Mouse (Mus musculus): ENCODE data around the gene 4932438A13Rik.

4932438A13Rik gene

GRCm38 (mm10) chr3:36862721-36863275, at the start of gene 4932438A13Rik:
TSS of gene 4932438A13Rik (plus strand) at chr3:36863104.
- peak; percentile 96 for DNase-seq

GRCm38 (mm10) chr3:36816633-36817032, 46.3 kb upstream of the 4932438A13Rik start:
- no peak for DNase-seq

GRCm38 (mm10) chr3:36819402-36819801, 43.5 kb upstream of the 4932438A13Rik start:
- DNase-seq: no peak

- no peak for DNase-seq
These were observed 41.9 kb upstream of the 4932438A13Rik start for GRCm38 (mm10) chr3:36821037-36821436.

- no peak for DNase-seq
These were observed 37.8 kb upstream of the 4932438A13Rik start for GRCm38 (mm10) chr3:36825098-36825497.

GRCm38 (mm10) chr3:36825554-36825953, 37.4 kb upstream of the 4932438A13Rik start:
- no peak for DNase-seq

DNA sequence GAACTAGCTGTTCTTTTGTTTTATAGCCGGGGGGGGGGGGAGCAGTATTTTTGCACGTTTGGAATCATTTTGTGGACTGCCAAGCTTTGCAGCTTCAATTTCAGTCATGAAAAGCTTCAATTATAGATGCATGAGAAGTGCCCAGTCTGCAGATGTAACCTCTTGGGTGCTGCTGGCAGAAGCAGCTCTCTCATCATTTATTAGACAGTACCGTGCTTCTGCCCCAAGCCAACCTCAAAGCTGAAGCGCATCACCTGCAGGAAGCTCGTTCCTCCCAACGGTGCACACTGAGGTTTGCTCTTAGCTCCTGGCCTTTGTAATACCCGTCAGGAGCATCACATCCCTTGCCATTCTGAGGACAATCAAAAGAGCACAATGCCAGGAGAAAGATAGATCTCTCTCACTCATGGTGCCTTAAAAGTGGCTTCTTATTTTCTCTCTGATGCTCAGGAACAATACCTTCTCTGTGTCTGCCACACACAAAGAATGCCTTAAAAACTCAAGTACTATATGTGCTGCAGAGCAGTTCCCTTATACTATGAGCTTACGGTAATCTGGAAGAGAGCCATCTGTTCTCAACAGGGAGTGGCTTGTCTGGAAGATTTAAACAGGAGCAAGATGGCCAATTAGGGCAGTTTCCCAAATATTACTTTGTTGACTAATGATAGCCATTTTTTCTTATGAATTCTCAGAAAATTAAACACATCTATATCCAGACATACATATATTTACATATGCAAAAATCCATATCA, 35.5 kb upstream of the 4932438A13Rik start:
- no peak for DNase-seq

GRCm38 (mm10) chr3:36830218-36830617, 32.7 kb upstream of the 4932438A13Rik start:
- no peak for DNase-seq

- no peak for DNase-seq
These were observed 28.5 kb upstream of the 4932438A13Rik start for GRCm38 (mm10) chr3:36834426-36834825.

GRCm38 (mm10) chr3:36834832-36835231, 28.1 kb upstream of the 4932438A13Rik start:
- no peak for DNase-seq

GRCm38 (mm10) chr3:36835525-36836203, 27.2 kb upstream of the 4932438A13Rik start:
- peak; percentile 15 for DNase-seq

DNA sequence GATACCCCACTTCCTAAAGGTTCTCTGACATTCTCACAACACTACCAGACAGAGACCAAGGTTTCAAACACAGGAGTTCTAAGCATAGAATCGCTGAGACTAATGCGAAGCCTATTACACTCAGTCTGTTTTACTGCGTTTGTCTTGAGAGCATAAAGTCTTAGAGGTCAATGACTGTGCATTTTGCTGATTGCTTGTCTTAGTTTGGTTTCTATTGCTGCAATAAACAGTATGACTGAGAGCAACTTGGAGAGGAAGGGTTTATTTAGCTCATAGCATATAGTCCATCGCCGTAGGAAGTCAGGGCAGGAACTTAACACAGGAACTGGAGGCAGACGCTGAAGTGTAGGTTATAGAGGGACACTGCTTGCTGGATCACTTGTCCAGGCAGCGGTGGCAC, 26.1 kb upstream of the 4932438A13Rik start:
- no peak for DNase-seq

- peak; percentile 62 for DNase-seq
These were observed 22.0 kb upstream of the 4932438A13Rik start for GRCm38 (mm10) chr3:36840650-36841555.

GRCm38 (mm10) chr3:36853733-36854440, 9.0 kb upstream of the 4932438A13Rik start:
- DNase-seq: no peak

- no peak for DNase-seq
These were observed 1.2 kb upstream of the 4932438A13Rik start for GRCm38 (mm10) chr3:36861411-36862410.

DNA sequence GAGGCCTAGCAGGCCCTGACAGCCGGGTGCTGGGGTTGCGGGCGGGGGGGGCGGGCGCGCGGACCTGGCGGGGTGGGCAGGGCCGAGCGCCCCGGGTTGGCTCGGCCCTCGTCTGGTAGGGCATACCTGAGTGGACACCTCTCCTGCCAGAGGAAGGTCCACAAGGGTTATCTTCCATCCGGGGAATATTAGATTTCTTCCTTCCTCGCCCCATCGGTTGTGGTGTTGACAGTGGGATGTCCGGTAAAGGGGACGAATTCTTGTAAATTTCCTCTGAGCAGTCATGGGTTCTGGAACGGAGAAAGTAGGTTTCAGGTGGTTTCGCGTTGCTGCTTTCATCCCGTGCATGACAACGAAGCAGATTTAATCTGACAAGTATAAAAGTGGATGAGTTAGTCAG, 523 bp downstream of the 4932438A13Rik start:
- no peak for DNase-seq

GRCm38 (mm10) chr3:36863881-36864280, 977 bp downstream of the 4932438A13Rik start:
- no peak for DNase-seq

GRCm38 (mm10) chr3:36864466-36864865, 1.6 kb downstream of the 4932438A13Rik start:
- no peak for DNase-seq

DNA sequence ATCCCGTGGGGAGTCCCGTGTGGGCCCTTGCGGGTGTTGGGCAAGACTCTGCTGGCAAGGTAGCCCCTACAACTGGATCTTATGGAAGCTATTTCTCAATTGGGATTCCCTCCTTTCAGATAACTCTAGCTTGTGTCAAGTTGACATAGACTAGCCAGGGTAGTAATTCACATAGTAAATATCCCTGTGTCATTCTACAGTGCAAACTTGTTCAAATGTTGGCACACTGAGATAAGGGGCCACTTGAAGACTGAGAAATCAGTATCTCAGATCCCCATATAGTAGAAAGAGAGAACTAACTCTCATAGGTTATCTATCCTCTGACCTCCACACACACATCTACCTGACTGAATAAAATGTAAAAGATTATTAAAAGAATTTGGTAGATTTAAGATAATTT, 42.5 kb downstream of the 4932438A13Rik start:
- DNase-seq: no peak

DNA sequence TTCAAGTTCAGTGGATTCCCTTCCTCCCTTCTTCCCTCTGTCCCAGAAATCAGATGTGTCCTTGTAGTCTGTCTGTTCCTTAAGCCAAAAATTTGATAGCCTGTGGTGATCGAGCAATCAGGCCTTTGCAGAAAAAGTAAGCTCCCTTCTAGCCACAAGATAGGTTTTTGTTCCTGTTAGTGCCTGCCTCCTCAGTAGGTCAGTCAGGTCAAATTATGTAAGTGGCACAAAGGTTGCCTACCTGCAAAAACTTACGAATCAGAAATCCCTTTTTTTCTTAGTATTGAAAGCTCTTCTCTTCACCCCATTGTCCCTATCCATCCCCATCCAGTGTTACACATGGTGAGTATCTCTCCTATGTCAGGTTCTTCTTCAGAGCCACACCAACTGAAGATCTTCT, 54.9 kb downstream of the 4932438A13Rik start:
- DNase-seq: no peak

DNA sequence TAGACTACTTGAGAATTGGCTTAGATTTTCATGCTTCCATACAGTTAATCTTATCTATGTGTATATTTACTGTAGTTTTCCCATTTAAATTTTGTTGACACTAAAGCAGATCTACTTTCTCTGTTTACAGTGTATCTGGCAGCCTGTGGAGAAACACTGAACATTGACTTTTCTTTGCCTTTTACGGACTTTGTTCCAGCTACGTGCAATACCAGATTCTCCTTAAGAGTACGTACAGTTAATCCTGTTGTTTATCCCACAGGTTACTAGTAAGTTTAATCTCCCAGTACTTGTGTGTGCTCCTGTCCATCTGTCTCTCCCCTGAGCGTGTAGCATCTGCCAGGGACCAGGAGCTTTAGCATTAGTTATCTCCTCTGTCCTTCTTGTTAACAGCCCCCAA, 55.4 kb downstream of the 4932438A13Rik start:
- DNase-seq: no peak
